8 mouse cellular contexts compared by ENCODE assay signal in genomic region chr2:31291421-31291820, GRCm38 (mm10). TPM values are rescaled to one million over a fixed set of nuclear protein-coding genes. Genes with fewer than 3 reads are reported as not detected.
DNase-seq lines count a peak whose midpoint lies in the region; ATAC-seq and TF ChIP-seq lines count a peak whose summit lies in the region.

No protein-coding gene starts in this region.

- in situ Hi-C loops in CH12.LX (cut with MboI; ENCODE audit: low pct_ligation_motif_present, low pct_unique_long_range_greater_than_20kb, low sequenced_read_pairs), result loop anchor here (25.0 kb wide), 1 partner anchor 279 kb away; no protein-coding TSS in a partner anchor

- no peak for TF ChIP-seq EP300 in CH12.LX (IDR thresholded peaks at IDR 0.05; ENCODE audit: low read length)

- TF ChIP-seq POLR2A in CH12.LX (IDR thresholded peaks at IDR 0.05; ENCODE audit: low read depth, low read length), result no peak

- H3K36me3 ChIP-seq in intestine, postnatal 0 days (ENCODE audit: control insufficient read depth, insufficient read depth), result peaks cover 4% of the 10 kb centered on the region; the same call in 1 of the 2 replicates
- peaks cover 7% of the 10 kb centered on the region; the same call in 1 of the 2 replicates for H3K36me3 ChIP-seq in intestine, embryonic 15.5 days
- H3K36me3 ChIP-seq in CH12.LX (replicated peaks in 1 of 2; ENCODE audit: control insufficient read depth in 1 of 2, insufficient read depth in 1 of 2, low read length in 1 of 2), result no peaks in the 10 kb centered on the region

- no peak overlapping the region for H3K4me2 ChIP-seq in intestine, postnatal 0 days (replicated peaks; ENCODE audit: low read depth)
- no peak overlapping the region for H3K4me2 ChIP-seq in intestine, embryonic 15.5 days (replicated peaks)
- no peak overlapping the region for H3K4me2 ChIP-seq in CH12.LX (ENCODE audit: insufficient read depth, low read depth, poor library complexity, severe bottlenecking)

- ATAC-seq in intestine, postnatal 0 days, result no peak
- ATAC-seq in intestine, embryonic 15.5 days, result no peak
- ATAC-seq in activated CD4-positive, CD25-positive, alpha-beta regulatory T cell, adult 4 months, result peak; percentile 36
- ATAC-seq in common myeloid progenitor, adult 5-6 weeks (replicated peaks; ENCODE audit: low read depth, poor library complexity, severe bottlenecking), result 0 out of 2 replicates have a peak, but pooled peaks have one; percentile 61
- ATAC-seq in megakaryocyte-erythroid progenitor cell, adult 5-6 weeks (replicated peaks; ENCODE audit: low FRiP score, low TSS enrichment, poor library complexity, severe bottlenecking), result no peak

- no peaks in the 10 kb centered on the region for H3K4me1 ChIP-seq in intestine, postnatal 0 days (replicated peaks; ENCODE audit: control insufficient read depth, insufficient read depth, low read length)
- no peaks in the 10 kb centered on the region for H3K4me1 ChIP-seq in intestine, embryonic 15.5 days (replicated peaks)
- no peaks in the 10 kb centered on the region for H3K4me1 ChIP-seq in CH12.LX (ENCODE audit: control insufficient read depth in 1 of 2, insufficient read depth in 2 of 2)

- H3K79me2 ChIP-seq in CH12.LX (replicated peaks; ENCODE audit: control insufficient read depth, extremely low read depth, insufficient read depth, poor library complexity, severe bottlenecking), result no peaks in the 10 kb centered on the region

- no peak overlapping the region for H3K27ac ChIP-seq in intestine, postnatal 0 days (ENCODE audit: low read depth, low read length)
- H3K27ac ChIP-seq in intestine, embryonic 15.5 days, result no peak overlapping the region
- no peak overlapping the region for H3K27ac ChIP-seq in CH12.LX (ENCODE audit: insufficient read depth, low read depth)

- no peaks in the 10 kb centered on the region for H3K27me3 ChIP-seq in intestine, postnatal 0 days (replicated peaks; ENCODE audit: control insufficient read depth, insufficient read depth, low read length)
- H3K27me3 ChIP-seq in intestine, embryonic 15.5 days (replicated peaks), result no peaks in the 10 kb centered on the region
- H3K27me3 ChIP-seq in CH12.LX (replicated peaks), result peaks cover 63% of the 10 kb centered on the region

- no peak overlapping the region for H3K9ac ChIP-seq in intestine, postnatal 0 days (ENCODE audit: low read depth, low read length)
- H3K9ac ChIP-seq in intestine, embryonic 15.5 days, result no peak overlapping the region
- H3K9ac ChIP-seq in CH12.LX (ENCODE audit: insufficient read depth, low read depth), result no peak overlapping the region

- DNase-seq in CH12.LX (ENCODE audit: extremely low read depth), result peak; percentile 51
- peak; percentile 73 to 76 for DNase-seq in layer of hippocampus, postnatal 10 days (ENCODE audit: low spot score in 2 of 2)
- DNase-seq in natural killer cell, adult 2 months (ENCODE audit: low spot score in 2 of 2), result peak; percentile 38 to 54

- peak; percentile 100 for TF ChIP-seq CTCF in intestine, postnatal 0 days (IDR thresholded peaks at IDR 0.05; ENCODE audit: low read depth)
- TF ChIP-seq CTCF in CH12.LX (conservative IDR thresholded peaks at IDR 0.05 in 1 of 2, IDR thresholded peaks at IDR 0.05 in 1 of 2; ENCODE audit: low read depth in 2 of 2, low read length in 2 of 2), result peak; percentile 90 to 100

- TF ChIP-seq RAD21 in CH12.LX (IDR thresholded peaks at IDR 0.05; ENCODE audit: low read depth, low read length), result peak; percentile 65

- 13% methylated on average over 6 of the region's 6 CpGs for WGBS in intestine, postnatal 0 days
- WGBS in intestine, embryonic 15.5 days, result 12% methylated on average over 6 of the region's 6 CpGs

- dilution Hi-C loops in CH12.LX (cut with MboI; ENCODE audit: extremely low pct_ligation_motif_present, extremely low pct_unique_long_range_greater_than_20kb, low sequenced_read_pairs), result no loop called here

- no peaks in the 10 kb centered on the region for H3K9me3 ChIP-seq in intestine, postnatal 0 days (ENCODE audit: control insufficient read depth)
- H3K9me3 ChIP-seq in intestine, embryonic 15.5 days, result no peaks in the 10 kb centered on the region
- no peaks in the 10 kb centered on the region for H3K9me3 ChIP-seq in CH12.LX (replicated peaks; ENCODE audit: low read length)

- H3K4me3 ChIP-seq in intestine, postnatal 0 days (ENCODE audit: low read depth, low read length), result no peak overlapping the region
- H3K4me3 ChIP-seq in intestine, embryonic 15.5 days (replicated peaks), result no peak overlapping the region
- no peak overlapping the region for H3K4me3 ChIP-seq in CH12.LX (replicated peaks in 1 of 3; ENCODE audit: low read depth in 2 of 3, low read length in 2 of 3, poor library complexity in 1 of 3)

TF ChIP-seq in CH12.LX, 34 proteins besides CTCF, POLR2A, EP300 and RAD21 (continues in another document):
- no peak for TF ChIP-seq POLR2AphosphoS2 (IDR thresholded peaks at IDR 0.05; ENCODE audit: low read depth, low read length)
- TF ChIP-seq JUND (conservative IDR thresholded peaks at IDR 0.05; ENCODE audit: low read depth, low read length), result no peak; the same call in 1 of the 2 replicates
- no peak for TF ChIP-seq MAZ (IDR thresholded peaks at IDR 0.05; ENCODE audit: low read depth, low read length)
- TF ChIP-seq MYC (IDR thresholded peaks at IDR 0.05; ENCODE audit: low read depth, low read length), result no peak
- peak; percentile 45; the same call in 1 of the 2 replicates for TF ChIP-seq ZNF384 (IDR thresholded peaks at IDR 0.05; ENCODE audit: low read depth, low read length)
- TF ChIP-seq ETS1 (conservative IDR thresholded peaks at IDR 0.05; ENCODE audit: low read depth, low read length), result no peak
- TF ChIP-seq CHD2 (IDR thresholded peaks at IDR 0.05; ENCODE audit: low read length), result no peak
- TF ChIP-seq PAX5 (IDR thresholded peaks at IDR 0.05; ENCODE audit: low read length), result no peak
- no peak for TF ChIP-seq USF2 (conservative IDR thresholded peaks at IDR 0.05; ENCODE audit: low read depth, low read length)
- TF ChIP-seq USF1 (IDR thresholded peaks at IDR 0.05; ENCODE audit: low read depth, low read length), result no peak
- no peak for TF ChIP-seq NRF1 (IDR thresholded peaks at IDR 0.05; ENCODE audit: low read depth, low read length)
- no peak for TF ChIP-seq GABPA (IDR thresholded peaks at IDR 0.05; ENCODE audit: insufficient replicate concordance, low read depth, low read length)
- TF ChIP-seq MXI1 (IDR thresholded peaks at IDR 0.05; ENCODE audit: low read depth, low read length), result no peak
- no peak for TF ChIP-seq KAT2A (IDR thresholded peaks at IDR 0.05; ENCODE audit: insufficient replicate concordance, low read length)
- TF ChIP-seq IRF4 (IDR thresholded peaks at IDR 0.05; ENCODE audit: low read depth, low read length), result peak; percentile 15; the same call in 1 of the 2 replicates
- TF ChIP-seq RCOR1 (conservative IDR thresholded peaks at IDR 0.05; ENCODE audit: low read depth, low read length), result no peak
- TF ChIP-seq NELFE (IDR thresholded peaks at IDR 0.05; ENCODE audit: low read depth, low read length), result peak; percentile 96; the same call in 1 of the 2 replicates
- no peak for TF ChIP-seq JUN (IDR thresholded peaks at IDR 0.05; ENCODE audit: insufficient read depth, low read depth, low read length)
- no peak for TF ChIP-seq MAX (IDR thresholded peaks at IDR 0.05; ENCODE audit: low read length)
- 0 out of 2 replicates have a peak, but pooled peaks have one; percentile 18 for TF ChIP-seq BHLHE40 (IDR thresholded peaks at IDR 0.05; ENCODE audit: low read depth, low read length)
- TF ChIP-seq ZMIZ1 (IDR thresholded peaks at IDR 0.05; ENCODE audit: low read depth, low read length), result no peak
- peak; percentile 25; the same call in 1 of the 2 replicates for TF ChIP-seq HCFC1 (IDR thresholded peaks at IDR 0.05; ENCODE audit: low read depth, low read length)
- TF ChIP-seq ZKSCAN1 (IDR thresholded peaks at IDR 0.05; ENCODE audit: borderline replicate concordance, low read depth, low read length), result no peak
- no peak for TF ChIP-seq E2F4 (IDR thresholded peaks at IDR 0.05; ENCODE audit: insufficient replicate concordance, low read depth, low read length)
- TF ChIP-seq SMC3 (IDR thresholded peaks at IDR 0.05; ENCODE audit: low read depth, low read length), result peak; percentile 90
- TF ChIP-seq ELF1 (IDR thresholded peaks at IDR 0.05; ENCODE audit: low read depth, low read length), result no peak
- TF ChIP-seq UBTF (IDR thresholded peaks at IDR 0.05; ENCODE audit: low read depth, low read length), result no peak
- TF ChIP-seq TBP (conservative IDR thresholded peaks at IDR 0.05; ENCODE audit: low read depth, low read length), result no peak
- TF ChIP-seq CHD1 (IDR thresholded peaks at IDR 0.05; ENCODE audit: low read depth, low read length), result no peak

RNA-seq across cellular contexts. Expression of gene Hmcn2, which starts 22.8 kb away (rescaled TPM):
- 5.5 and 8.1 TPM in 2 replicates for polyA plus RNA-seq in intestine, postnatal 0 days (2015; fragmentation: Nextera tagmentation; extraction: Ambion mirVana)
- polyA plus RNA-seq in intestine, embryonic 15.5 days (2015; fragmentation: Nextera tagmentation; extraction: Ambion mirVana), result 3.3 and 4.2 TPM in 2 replicates
- total RNA-seq in CH12.LX (2012; rRNA removed) (1.4 and 2.1 TPM in 2 replicates), CH12.LX (2014; rRNA removed) (1.0 and 1.9 TPM in 2 replicates)
- 4.3 and 5.7 TPM in 2 replicates for polyA plus RNA-seq in CH12.LX (2012; ENCODE audit: insufficient read length, low read depth)
- polyA plus RNA-seq in activated CD4-positive, CD25-positive, alpha-beta regulatory T cell, adult 4 months (2017; shearing (Covaris generic)), result under 1 TPM; 0.48 to 0.53 TPM
- not detected in 2 replicates for total RNA-seq in common myeloid progenitor, adult 5-6 weeks (2017)
- total RNA-seq in layer of hippocampus, postnatal 10 days (2021), result under 1 TPM; 0.27 to 0.56 TPM
- 0.85 TPM in 1 of 2 replicates, not detected in the other for total RNA-seq in megakaryocyte-erythroid progenitor cell, adult 5-6 weeks (2014; fragmentation: Nextera tagmentation)
- not detected in 2 replicates for total RNA-seq in megakaryocyte-erythroid progenitor cell, adult 5-6 weeks (2017)

RNA-seq across cellular contexts. Expression of gene Ncs1, which starts 45.8 kb away (rescaled TPM):
- 8.4 and 8.5 TPM in 2 replicates for polyA plus RNA-seq in intestine, postnatal 0 days (2015; fragmentation: Nextera tagmentation; extraction: Ambion mirVana)
- polyA plus RNA-seq in intestine, embryonic 15.5 days (2015; fragmentation: Nextera tagmentation; extraction: Ambion mirVana), result 23.9 and 25.0 TPM in 2 replicates
- total RNA-seq in CH12.LX (2012; rRNA removed), result 0.04 TPM in 1 of 2 replicates, not detected in the other
- total RNA-seq in CH12.LX (2014; rRNA removed), result not detected in 2 replicates
- polyA plus RNA-seq in CH12.LX (2012; ENCODE audit: insufficient read length, low read depth), result not detected in 2 replicates
- 1 to 10 TPM in 1 of 2 experiments, under 1 TPM in 1; 0.53 to 1.4 TPM for polyA plus RNA-seq in activated CD4-positive, CD25-positive, alpha-beta regulatory T cell, adult 4 months (2017; shearing (Covaris generic))
- 2.3 and 6.4 TPM in 2 replicates for total RNA-seq in common myeloid progenitor, adult 5-6 weeks (2017)
- 100 to 1,000 TPM; 149 to 150 TPM for total RNA-seq in layer of hippocampus, postnatal 10 days (2021)
- 1.5 and 1.7 TPM in 2 replicates for total RNA-seq in megakaryocyte-erythroid progenitor cell, adult 5-6 weeks (2014; fragmentation: Nextera tagmentation)
- 0.99 and 1.6 TPM in 2 replicates for total RNA-seq in megakaryocyte-erythroid progenitor cell, adult 5-6 weeks (2017)

Comparison
In these comparisons a context has a peak if more than half of its experiments do, and no peak if none do; other contexts are left out.
1. ATAC-seq: peak in activated CD4-positive, CD25-positive, alpha-beta regulatory T cell, adult 4 months (single experiment) and common myeloid progenitor, adult 5-6 weeks (single experiment); none in intestine, postnatal 0 days (single experiment), intestine, embryonic 15.5 days (single experiment) and megakaryocyte-erythroid progenitor cell, adult 5-6 weeks (single experiment).
2. RNA of gene Ncs1, which starts 45.8 kb away (total RNA-seq): 149 to 150 TPM in layer of hippocampus, postnatal 10 days; 2.3 to 6.4 TPM in common myeloid progenitor, adult 5-6 weeks, 0.99 to 1.7 TPM in megakaryocyte-erythroid progenitor cell, adult 5-6 weeks and 0.04 TPM in CH12.LX; every median in the first group is over 10 times any median in the second.
3. Peak in every context shown above with its lines, with median percentiles within 50 percentile points of each other: DNase-seq.